Mouse (Mus musculus): ENCODE data around the gene Bcam.

GRCm38 (mm10) chr7:19741329-19742031 is 29.3 kb downstream of the Bcam start:
- TF ChIP-seq CTCF (conservative IDR thresholded peaks at IDR 0.05; ENCODE audit: insufficient read depth, insufficient read length, low read depth, low read length) (no peak), POLR2A (IDR thresholded peaks at IDR 0.05; ENCODE audit: low read depth, low read length) (no peak)
